Mouse (Mus musculus): ENCODE results near the gene Tmprss11a.

DNA sequence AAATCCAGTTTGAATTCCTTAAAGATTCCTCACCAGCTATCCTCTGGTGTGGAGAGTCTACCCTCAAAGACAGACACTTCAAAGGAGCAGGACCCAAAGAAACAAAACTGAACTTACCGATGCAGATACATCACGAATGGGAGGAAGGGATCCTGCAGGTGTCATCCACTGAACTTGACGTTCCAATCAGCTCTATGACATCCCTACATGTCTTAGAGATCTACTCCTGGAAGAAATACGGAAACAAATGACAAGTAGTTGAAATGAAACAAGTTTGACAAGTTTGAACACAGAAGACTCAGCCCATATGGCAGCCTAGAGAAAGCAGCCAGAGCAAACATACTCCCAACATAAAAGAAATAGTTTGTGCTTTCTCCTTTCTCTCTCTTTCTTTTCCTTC lies at the start of gene Tmprss11a:
- TF ChIP-seq CTCF (IDR thresholded peaks at IDR 0.05; ENCODE audit: borderline replicate concordance, insufficient read depth, low read depth, low read length) (no peak), POLR2A (IDR thresholded peaks at IDR 0.05; ENCODE audit: borderline replicate concordance, insufficient read depth, low read length) (no peak)
